Comparison of ENCODE assay signal across 8 mouse cellular contexts in genomic region chrX:94234532-94235189, GRCm38 (mm10). TPM values are rescaled to one million over a fixed set of nuclear protein-coding genes. Genes with fewer than 3 reads are reported as not detected.
A peak's percentile ranks its signal among the peaks of the same experiment; 100 is the strongest.
DNase-seq lines count a peak whose midpoint lies in the region; ATAC-seq lines count a peak whose summit lies in the region.

Gene Klhl15 (plus strand): TSS chrX:94234599.

- peak within 1 kb of the TSS; percentile 46 for H3K4me2 ChIP-seq in embryonic facial prominence, embryonic 12.5 days (replicated peaks)
- peak within 1 kb of the TSS; percentile 49 for H3K4me2 ChIP-seq in midbrain, embryonic 12.5 days (replicated peaks)

- H3K4me1 ChIP-seq in embryonic facial prominence, embryonic 12.5 days: no peaks in the 10 kb centered on the region
- no peaks in the 10 kb centered on the region for H3K4me1 ChIP-seq in limb, embryonic 10.5 days
- H3K4me1 ChIP-seq in midbrain, embryonic 12.5 days: no peaks in the 10 kb centered on the region

- H3K4me3 ChIP-seq in embryonic facial prominence, embryonic 12.5 days: peak within 1 kb of the TSS; percentile 58
- H3K4me3 ChIP-seq in limb, embryonic 10.5 days: peak within 1 kb of the TSS; percentile 65
- peak within 1 kb of the TSS; percentile 63 for H3K4me3 ChIP-seq in midbrain, embryonic 12.5 days

- WGBS in embryonic facial prominence, embryonic 12.5 days: 12% methylated on average over 52 of the region's 70 CpGs
- WGBS in limb, embryonic 10.5 days: 4% methylated on average over 55 of the region's 70 CpGs
- WGBS in midbrain, embryonic 12.5 days: 14% methylated on average over 48 of the region's 70 CpGs

- no peaks in the 10 kb centered on the region for H3K36me3 ChIP-seq in embryonic facial prominence, embryonic 12.5 days
- no peaks in the 10 kb centered on the region for H3K36me3 ChIP-seq in limb, embryonic 10.5 days
- no peaks in the 10 kb centered on the region for H3K36me3 ChIP-seq in midbrain, embryonic 12.5 days

- peak; percentile 98 for ATAC-seq in embryonic facial prominence, embryonic 12.5 days (ENCODE audit: insufficient number of reproducible peaks, insufficient read depth, low FRiP score, low TSS enrichment)
- peak; percentile 95 for ATAC-seq in midbrain, embryonic 12.5 days (ENCODE audit: low FRiP score, low read depth)

- peak within 1 kb of the TSS; percentile 83 for H3K27ac ChIP-seq in embryonic facial prominence, embryonic 12.5 days
- H3K27ac ChIP-seq in limb, embryonic 10.5 days: peak within 1 kb of the TSS; percentile 93
- peak within 1 kb of the TSS; percentile 90 for H3K27ac ChIP-seq in midbrain, embryonic 12.5 days (replicated peaks)

- H3K9me3 ChIP-seq in embryonic facial prominence, embryonic 12.5 days: no peaks in the 10 kb centered on the region
- no peaks in the 10 kb centered on the region; the same call in 1 of the 2 replicates for H3K9me3 ChIP-seq in limb, embryonic 10.5 days (replicated peaks)
- no peaks in the 10 kb centered on the region for H3K9me3 ChIP-seq in midbrain, embryonic 12.5 days

- H3K9ac ChIP-seq in embryonic facial prominence, embryonic 12.5 days: peak within 1 kb of the TSS; percentile 66
- peak within 1 kb of the TSS; percentile 65 for H3K9ac ChIP-seq in midbrain, embryonic 12.5 days (replicated peaks)

- H3K27me3 ChIP-seq in embryonic facial prominence, embryonic 12.5 days: peaks cover 31% of the 10 kb centered on the region
- H3K27me3 ChIP-seq in limb, embryonic 10.5 days (ENCODE audit: low read depth, poor library complexity, severe bottlenecking): peaks cover 100% of the 10 kb centered on the region
- H3K27me3 ChIP-seq in midbrain, embryonic 12.5 days: peaks cover 64% of the 10 kb centered on the region

- peak; percentile 81 for DNase-seq in 3T3-L1 (ENCODE audit: low read depth, low spot score)
- DNase-seq in adrenal gland, postnatal 36 days: peak; percentile 86 to 88
- DNase-seq in heart, adult 18-20 months: peak; percentile 87 to 89
- peak; percentile 88 for DNase-seq in kidney, adult 18-20 months
- peak; percentile 88 for DNase-seq in limb, embryonic 10.5 days (ENCODE audit: low spot score)
- DNase-seq in skeletal muscle tissue, adult 2 months (ENCODE audit: low read depth, low spot score): peak; percentile 57

RNA-seq across cellular contexts. Expression of gene Klhl15, which starts in this region (rescaled TPM):
- total RNA-seq in adrenal gland, postnatal 36 days (2021): 10 to 100 TPM; 19.0 to 20.4 TPM
- polyA plus RNA-seq in embryonic facial prominence, embryonic 12.5 days (2016; fragmentation: Nextera tagmentation; extraction: Ambion mirVana): 10.1 and 13.2 TPM in 2 replicates
- total RNA-seq in heart, adult 18-20 months (2021): 1 to 10 TPM; 8.5 to 8.8 TPM
- polyA plus RNA-seq in limb, embryonic 10.5 days (2016; fragmentation: Nextera tagmentation; extraction: Ambion mirVana): 4.2 and 6.8 TPM in 2 replicates
- 10.8 and 12.5 TPM in 2 replicates for polyA plus RNA-seq in midbrain, embryonic 12.5 days (2016; fragmentation: Nextera tagmentation; extraction: Ambion mirVana)

Comparison
In these comparisons a context has a peak if more than half of its experiments do, and no peak if none do; other contexts are left out.
1. Peak in every context shown above with its lines: DNase-seq, ATAC-seq, H3K4me3 ChIP-seq and H3K27ac ChIP-seq.